Mouse (Mus musculus) heart, postnatal 0 days (tissue): Measurements from ENCODE around the gene Btbd18.

Experiments
- CTCF ChIP-seq: IDR thresholded peaks from 2 replicates; pipeline ENCODE4 v1.5.1; 2016; ENCODE audit warnings: antibody characterized with exemption, control low read depth, low read depth
- EP300 ChIP-seq: IDR thresholded peaks from 2 replicates; pipeline ENCODE4 v1.6.1; 2016; ENCODE audit warnings: antibody characterized with exemption, low read depth

- TF ChIP-seq CTCF (no peak), EP300 (no peak)
These were observed 34.7 kb upstream of the Btbd18 start for GRCm38 (mm10) chr2:84624201-84624600.
